Mouse (Mus musculus): ENCODE measurements at regions not wholly inside any gene's neighbourhood (a gene's known extent, or its start where the extent isn't known, plus 50 kb on each side); places are given as distances from the start of the nearest gene placed in this dataset.
A peak's percentile ranks its signal among the peaks of the same experiment; 100 is the strongest.
"Not testable (repeated sequence)": the region's sequence is repeated elsewhere in the genome, so short reads cannot be mapped to it uniquely, and the experiment has no call there.

GRCm38 (mm10) chr4:153157572-153157971 is 325.0 kb downstream of the Ajap1 start:
- Histone ChIP-seq H3K27ac (ENCODE audit: poor library complexity, severe bottlenecking) (no peak overlapping the region), H3K27me3 (replicated peaks) (no peaks in the 10 kb centered on the region), H3K4me2 (no peak overlapping the region), H3K9me3 (replicated peaks) (peaks cover 23% of the 10 kb centered on the region), H3K36me3 (no peaks in the 10 kb centered on the region), H3K4me3 (no peak overlapping the region), H3K9ac (no peak overlapping the region), H3K4me1 (replicated peaks) (no peaks in the 10 kb centered on the region)
- no peak for ATAC-seq (ENCODE audit: insufficient number of reproducible peaks, low FRiP score)
- WGBS: 85% methylated on average over 3 of the region's 3 CpGs

DNA sequence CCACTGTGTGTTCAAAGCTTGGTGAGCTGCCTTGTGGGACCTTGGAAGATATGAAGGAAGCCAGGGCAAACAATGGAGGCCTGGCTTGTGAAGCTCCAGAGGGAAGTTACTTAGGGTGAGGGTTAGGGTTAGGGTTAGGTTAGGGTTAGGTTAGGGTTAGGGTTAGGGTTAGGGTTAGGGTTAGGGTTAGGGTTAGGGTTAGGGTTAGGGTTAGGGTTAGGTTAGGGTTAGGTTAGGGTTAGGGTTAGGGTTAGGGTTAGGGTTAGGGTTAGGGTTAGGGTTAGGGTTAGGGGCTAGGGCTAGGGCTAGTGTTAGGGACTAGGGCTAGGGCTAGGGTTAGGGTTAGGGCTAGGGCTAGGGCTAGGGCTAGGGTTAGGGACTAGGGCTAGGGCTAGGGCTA is 329.7 kb downstream of the Ajap1 start:
- H3K36me3 ChIP-seq; H3K9ac ChIP-seq; H3K4me2 ChIP-seq; H3K27ac ChIP-seq (ENCODE audit: poor library complexity, severe bottlenecking); H3K4me3 ChIP-seq; H3K4me1 ChIP-seq (replicated peaks); H3K27me3 ChIP-seq (replicated peaks): not testable (repeated sequence)
- peak; percentile 83; the same call in 1 of the 2 replicates for ATAC-seq (ENCODE audit: insufficient number of reproducible peaks, low FRiP score)
- H3K9me3 ChIP-seq (replicated peaks): peaks cover 18% of the 10 kb centered on the region

- no peak for ATAC-seq (ENCODE audit: insufficient number of reproducible peaks, low FRiP score)
- WGBS: 86% methylated on average over 13 of the region's 13 CpGs
Measured at GRCm38 (mm10) chr4:153133147-153133546, 349.5 kb downstream of the Ajap1 start.

DNA sequence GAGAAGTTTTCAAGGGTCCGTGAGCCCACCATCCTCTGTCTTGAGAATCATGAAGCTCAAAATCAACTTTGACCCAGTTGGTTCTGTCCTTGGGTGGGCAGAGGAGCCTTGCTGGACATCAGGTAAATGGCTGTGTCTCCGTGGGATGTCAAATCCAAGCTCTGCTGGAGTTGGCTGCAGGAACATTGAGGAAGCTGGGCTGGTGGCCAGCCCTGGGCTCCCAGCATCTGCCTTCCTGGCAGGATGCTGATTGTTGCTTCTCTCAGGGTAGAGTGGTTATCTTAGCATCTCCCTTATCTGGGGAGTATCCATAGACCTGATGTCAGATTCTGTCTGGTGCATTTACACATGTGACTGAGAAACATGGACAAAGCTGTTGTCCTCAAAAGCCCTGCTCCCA is 353.3 kb downstream of the Ajap1 start:
- no peak overlapping the region for H3K27ac ChIP-seq (ENCODE audit: poor library complexity, severe bottlenecking)
- WGBS: 80% methylated on average over 2 of the region's 2 CpGs
- no peak for ATAC-seq (ENCODE audit: insufficient number of reproducible peaks, low FRiP score)
- H3K4me3 ChIP-seq: no peak overlapping the region
- H3K4me2 ChIP-seq: no peak overlapping the region
- no peaks in the 10 kb centered on the region for H3K4me1 ChIP-seq (replicated peaks)
- no peaks in the 10 kb centered on the region for H3K36me3 ChIP-seq
- peaks cover 29% of the 10 kb centered on the region; the same call in 1 of the 2 replicates for H3K9me3 ChIP-seq (replicated peaks)
- H3K27me3 ChIP-seq (replicated peaks): no peaks in the 10 kb centered on the region
- no peak overlapping the region for H3K9ac ChIP-seq

More at GRCm38 (mm10) chr4:153133147-153133546, 349.5 kb downstream of the Ajap1 start:
- no peak overlapping the region for H3K4me3 ChIP-seq
- H3K27ac ChIP-seq (ENCODE audit: poor library complexity, severe bottlenecking): no peak overlapping the region
- H3K9ac ChIP-seq: no peak overlapping the region
- no peaks in the 10 kb centered on the region for H3K4me1 ChIP-seq (replicated peaks)
- H3K36me3 ChIP-seq: no peaks in the 10 kb centered on the region
- peaks cover 29% of the 10 kb centered on the region; the same call in 1 of the 2 replicates for H3K9me3 ChIP-seq (replicated peaks)
- H3K27me3 ChIP-seq (replicated peaks): no peaks in the 10 kb centered on the region
- no peak overlapping the region for H3K4me2 ChIP-seq

GRCm38 (mm10) chr4:153128162-153128561 is 354.4 kb downstream of the Ajap1 start:
- WGBS: 90% methylated on average over 12 of the region's 12 CpGs
- no peak for ATAC-seq (ENCODE audit: insufficient number of reproducible peaks, low FRiP score)

GRCm38 (mm10) chr4:153120480-153120879 is 362.1 kb downstream of the Ajap1 start:
- no peaks in the 10 kb centered on the region for H3K36me3 ChIP-seq
- H3K9ac ChIP-seq: no peak overlapping the region
- no peaks in the 10 kb centered on the region for H3K27me3 ChIP-seq (replicated peaks)
- no peaks in the 10 kb centered on the region for H3K9me3 ChIP-seq (replicated peaks)
- no peak overlapping the region for H3K27ac ChIP-seq (ENCODE audit: poor library complexity, severe bottlenecking)
- no peak overlapping the region for H3K4me3 ChIP-seq
- ATAC-seq (ENCODE audit: insufficient number of reproducible peaks, low FRiP score): no peak
- no peak overlapping the region for H3K4me2 ChIP-seq
- WGBS: 51% methylated on average over 6 of the region's 6 CpGs
- no peaks in the 10 kb centered on the region for H3K4me1 ChIP-seq (replicated peaks)

More at GRCm38 (mm10) chr4:153128162-153128561, 354.4 kb downstream of the Ajap1 start:
- H3K4me3 ChIP-seq: no peak overlapping the region
- no peak overlapping the region for H3K27ac ChIP-seq (ENCODE audit: poor library complexity, severe bottlenecking)
- H3K9me3 ChIP-seq (replicated peaks): peaks cover 26% of the 10 kb centered on the region; the same call in 1 of the 2 replicates
- H3K27me3 ChIP-seq (replicated peaks): no peaks in the 10 kb centered on the region
- H3K4me2 ChIP-seq: no peak overlapping the region
- H3K4me1 ChIP-seq (replicated peaks): no peaks in the 10 kb centered on the region
- H3K9ac ChIP-seq: no peak overlapping the region
- H3K36me3 ChIP-seq: no peaks in the 10 kb centered on the region

- H3K9me3 ChIP-seq (replicated peaks): no peaks in the 10 kb centered on the region
- no peak overlapping the region for H3K27ac ChIP-seq (ENCODE audit: poor library complexity, severe bottlenecking)
- H3K4me3 ChIP-seq: no peak overlapping the region
- ATAC-seq (ENCODE audit: insufficient number of reproducible peaks, low FRiP score): no peak
- H3K9ac ChIP-seq: no peak overlapping the region
- H3K27me3 ChIP-seq (replicated peaks): no peaks in the 10 kb centered on the region
- H3K4me1 ChIP-seq (replicated peaks): no peaks in the 10 kb centered on the region
- no peak overlapping the region for H3K4me2 ChIP-seq
- no peaks in the 10 kb centered on the region for H3K36me3 ChIP-seq
- WGBS: 83% methylated on average over 4 of the region's 4 CpGs
Measured at GRCm38 (mm10) chr4:153119647-153120102, 362.9 kb downstream of the Ajap1 start.

DNA sequence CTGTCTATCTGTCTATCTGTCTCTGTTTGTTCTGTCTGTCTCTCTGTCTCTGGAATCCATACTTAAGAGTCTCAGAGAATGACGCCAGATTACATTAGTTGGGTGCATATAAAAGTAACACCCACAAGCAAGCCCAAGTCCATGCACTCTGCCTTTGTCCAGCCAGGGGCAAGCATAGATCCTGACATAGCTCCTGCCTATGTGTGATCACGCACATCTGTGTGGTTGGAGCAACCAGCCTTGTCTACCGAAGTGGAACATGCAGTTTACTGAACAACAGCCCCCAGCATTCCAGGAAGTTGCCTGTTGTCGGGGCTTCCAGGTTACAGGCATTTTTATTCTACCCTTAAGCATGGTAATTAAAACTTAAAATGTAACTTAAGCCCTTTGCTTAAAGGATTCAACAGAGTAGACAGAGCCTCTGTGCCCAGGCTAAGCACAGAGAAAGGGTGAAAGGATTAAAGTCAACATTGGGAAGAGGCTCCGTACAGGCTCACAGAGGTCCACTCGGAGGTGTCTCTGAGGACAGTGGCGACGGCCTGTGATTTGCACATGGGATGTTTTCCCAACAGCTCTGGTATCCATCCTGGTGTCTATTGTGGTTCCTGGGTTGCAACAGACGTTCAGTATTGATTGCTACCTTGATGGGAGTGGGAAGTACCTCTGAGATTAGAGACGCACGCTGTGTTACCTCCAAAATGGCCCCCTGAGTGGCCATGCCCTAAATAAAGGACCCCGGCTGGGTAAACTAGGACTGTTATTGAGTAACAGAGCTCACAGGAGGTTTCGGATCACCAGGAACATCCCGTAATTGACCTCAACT is 363.6 kb downstream of the Ajap1 start:
- Histone ChIP-seq H3K4me2 (no peak overlapping the region), H3K27me3 (replicated peaks) (no peaks in the 10 kb centered on the region), H3K9me3 (replicated peaks) (no peaks in the 10 kb centered on the region), H3K9ac (no peak overlapping the region), H3K27ac (ENCODE audit: poor library complexity, severe bottlenecking) (no peak overlapping the region), H3K4me1 (replicated peaks) (no peaks in the 10 kb centered on the region), H3K36me3 (no peaks in the 10 kb centered on the region), H3K4me3 (no peak overlapping the region)
- no peak for ATAC-seq (ENCODE audit: insufficient number of reproducible peaks, low FRiP score)
- WGBS: 77% methylated on average over 14 of the region's 14 CpGs

DNA sequence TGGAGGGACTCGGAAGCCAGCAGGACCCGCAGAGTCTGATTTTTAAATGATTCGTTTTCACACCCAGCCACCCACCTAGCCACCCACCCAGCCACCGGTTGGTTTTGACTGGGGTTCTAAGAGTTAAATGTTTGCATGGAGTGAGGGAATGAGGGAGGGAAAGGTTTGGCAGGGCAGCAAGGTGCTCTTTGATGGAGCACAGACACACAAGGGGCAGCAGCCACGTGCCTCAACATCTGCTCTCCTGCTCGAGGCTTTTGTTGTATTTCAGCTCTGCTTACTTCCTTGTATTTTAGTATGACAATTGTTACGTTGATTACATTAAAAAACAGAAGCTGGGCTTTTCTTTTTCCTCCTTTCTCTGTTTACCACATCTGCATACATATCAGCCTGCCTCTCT is 367.6 kb downstream of the Ajap1 start:
- ATAC-seq (ENCODE audit: insufficient number of reproducible peaks, low FRiP score): no peak
- Histone ChIP-seq H3K27me3 (replicated peaks) (no peaks in the 10 kb centered on the region), H3K27ac (ENCODE audit: poor library complexity, severe bottlenecking) (no peak overlapping the region), H3K4me2 (no peak overlapping the region), H3K4me3 (no peak overlapping the region), H3K9me3 (replicated peaks) (no peaks in the 10 kb centered on the region; the same call in 1 of the 2 replicates), H3K9ac (no peak overlapping the region), H3K36me3 (no peaks in the 10 kb centered on the region), H3K4me1 (replicated peaks) (no peaks in the 10 kb centered on the region)
- WGBS: 55% methylated on average over 7 of the region's 7 CpGs

DNA sequence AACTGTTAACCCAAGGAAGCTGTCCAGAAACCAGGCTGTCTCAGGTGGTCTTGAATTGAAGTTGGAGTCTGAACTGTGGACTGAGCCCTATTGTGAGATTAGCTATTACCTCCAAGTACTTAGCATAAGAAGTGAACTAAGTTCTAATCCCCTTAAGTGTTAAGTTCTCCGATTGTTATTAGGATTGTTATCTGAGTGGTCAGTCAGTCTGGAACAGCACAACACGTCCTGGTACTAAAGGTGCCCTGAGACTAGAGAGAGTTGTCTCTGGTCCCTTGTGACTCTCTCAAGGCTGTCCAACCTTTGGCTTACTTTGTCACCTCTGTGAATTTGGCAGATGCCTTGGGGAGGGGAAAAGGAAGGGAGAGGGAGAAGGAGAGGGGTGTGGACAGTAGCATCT is 369.0 kb downstream of the Ajap1 start:
- no peaks in the 10 kb centered on the region for H3K27me3 ChIP-seq (replicated peaks)
- ATAC-seq (ENCODE audit: insufficient number of reproducible peaks, low FRiP score): no peak
- H3K27ac ChIP-seq (ENCODE audit: poor library complexity, severe bottlenecking): no peak overlapping the region
- no peaks in the 10 kb centered on the region for H3K4me1 ChIP-seq (replicated peaks)
- WGBS: 67% methylated on average over 2 of the region's 2 CpGs
- H3K36me3 ChIP-seq: no peaks in the 10 kb centered on the region
- no peak overlapping the region for H3K4me3 ChIP-seq
- H3K9ac ChIP-seq: no peak overlapping the region
- no peak overlapping the region for H3K4me2 ChIP-seq
- no peaks in the 10 kb centered on the region; the same call in 1 of the 2 replicates for H3K9me3 ChIP-seq (replicated peaks)

GRCm38 (mm10) chr4:153110291-153110746 is 372.3 kb downstream of the Ajap1 start:
- WGBS: 34% methylated on average over 16 of the region's 16 CpGs
- no peaks in the 10 kb centered on the region for H3K27me3 ChIP-seq (replicated peaks)

More at GRCm38 (mm10) chr4:153110291-153110746, 372.3 kb downstream of the Ajap1 start:
- ATAC-seq (ENCODE audit: insufficient number of reproducible peaks, low FRiP score): no peak
- Histone ChIP-seq H3K9me3 (replicated peaks) (peaks cover 2% of the 10 kb centered on the region; the same call in 1 of the 2 replicates), H3K4me3 (no peak overlapping the region), H3K9ac (no peak overlapping the region), H3K4me2 (no peak overlapping the region), H3K36me3 (no peaks in the 10 kb centered on the region), H3K4me1 (replicated peaks) (no peaks in the 10 kb centered on the region), H3K27ac (ENCODE audit: poor library complexity, severe bottlenecking) (no peak overlapping the region)
